Mouse (Mus musculus): ENCODE data around the gene Slc22a26.
"Not testable (repeated sequence)": the region's sequence is repeated elsewhere in the genome, so short reads cannot be mapped to it uniquely, and the experiment has no call there.

The Slc22a26 gene

DNA sequence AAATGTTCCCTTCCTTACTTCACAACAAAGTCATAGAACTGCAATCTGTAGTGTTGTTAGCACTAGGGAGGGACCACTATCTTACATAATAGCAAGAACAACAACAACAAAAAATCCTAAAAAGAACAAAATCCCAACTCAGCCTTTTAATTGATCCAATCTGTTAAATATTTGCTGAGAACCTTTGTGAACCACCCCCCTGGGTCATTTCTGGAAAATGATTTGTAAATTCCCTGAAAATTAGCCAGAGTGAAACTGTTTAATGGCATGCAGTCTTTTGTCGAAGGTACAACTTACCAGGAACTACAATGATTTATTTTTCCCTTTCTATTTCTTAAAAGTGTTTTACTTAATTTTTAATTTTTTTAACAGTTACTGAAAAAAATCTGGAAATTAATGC, at the start of gene Slc22a26:
TSS of gene Slc22a26 (minus strand) at position 97 of the 400 bp plus-strand sequence.
- DNase-seq (ENCODE audit: low spot score in 2 of 2): no peak

DNA sequence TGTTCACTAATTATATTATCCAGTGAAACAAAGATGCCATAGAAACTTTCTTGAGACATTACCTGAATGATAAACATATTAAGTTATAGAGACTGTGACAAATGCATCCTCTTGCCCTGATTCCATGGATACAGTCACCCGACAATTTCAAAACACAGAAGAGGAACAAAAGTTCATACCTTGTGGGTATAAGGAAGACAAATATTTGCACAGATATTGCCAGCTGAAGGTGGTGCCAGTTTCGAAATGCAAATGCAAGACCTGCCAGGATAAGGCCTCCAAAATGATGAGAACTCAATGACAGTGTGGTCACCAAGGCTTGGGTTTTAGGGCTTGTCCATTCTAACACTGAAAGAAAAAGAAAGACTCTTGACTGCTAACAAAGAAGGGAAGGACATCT, 27.4 kb upstream of the Slc22a26 start:
- DNase-seq (ENCODE audit: low spot score in 2 of 2): no peak

DNA sequence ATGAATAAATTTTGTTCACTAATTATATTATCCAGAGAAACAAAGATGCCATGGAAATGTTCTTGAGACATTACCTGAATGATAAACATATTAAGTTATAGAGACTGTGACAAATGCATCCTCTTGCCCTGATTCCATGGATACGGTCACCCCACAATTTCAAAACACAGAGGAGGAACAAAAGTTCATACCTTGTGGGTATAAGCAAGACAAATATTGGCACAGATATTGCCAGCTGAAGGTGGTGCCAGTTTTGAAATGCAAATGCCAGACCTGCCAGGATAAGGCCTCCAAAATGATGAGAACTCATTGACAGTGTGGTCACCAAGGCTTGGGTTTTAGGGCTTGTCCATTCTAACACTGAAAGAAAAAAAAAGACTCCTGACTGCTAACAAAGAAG, 11.9 kb downstream of the Slc22a26 start:
- no peak for DNase-seq (ENCODE audit: low spot score in 2 of 2)

DNA sequence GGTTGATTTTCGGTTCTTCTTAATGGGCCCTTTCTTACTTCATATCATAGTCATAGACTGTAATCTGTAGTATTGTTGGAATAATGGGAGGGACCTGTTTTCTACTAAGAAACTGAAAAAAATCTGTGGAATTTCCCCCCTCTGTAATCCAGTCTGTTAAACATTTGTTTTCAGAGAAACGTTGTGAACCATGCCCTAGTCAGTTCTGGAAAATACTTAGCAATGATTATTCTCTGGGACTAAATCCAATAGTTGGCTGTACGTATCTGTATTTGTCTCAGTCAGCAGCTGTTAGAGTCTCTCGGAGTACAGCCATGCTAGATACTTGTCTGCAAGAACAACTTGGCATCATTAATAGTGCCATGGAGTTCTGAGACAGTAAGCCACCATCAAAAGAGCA, 27.2 kb downstream of the Slc22a26 start:
- DNase-seq (ENCODE audit: low spot score in 2 of 2): no peak

DNA sequence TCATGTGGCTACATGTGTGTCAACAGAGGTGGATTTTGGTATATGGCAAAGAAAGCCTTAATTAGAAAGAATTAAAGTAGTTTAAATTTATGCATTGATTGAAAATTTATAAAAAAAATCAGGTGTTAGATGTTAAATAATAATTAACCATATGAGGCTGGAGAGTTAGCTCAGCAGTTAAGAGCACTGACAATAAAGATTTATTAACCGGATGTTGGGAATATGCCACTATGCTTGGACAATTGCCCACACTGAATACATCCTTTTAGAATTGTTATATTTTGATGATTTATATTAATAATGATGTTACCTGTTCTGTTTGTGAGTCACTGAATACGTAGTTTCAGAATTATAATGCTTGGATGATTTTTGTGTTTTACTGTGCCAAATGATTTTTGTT, 36.3 kb downstream of the Slc22a26 start:
- no peak for DNase-seq (ENCODE audit: low spot score in 2 of 2)

DNA sequence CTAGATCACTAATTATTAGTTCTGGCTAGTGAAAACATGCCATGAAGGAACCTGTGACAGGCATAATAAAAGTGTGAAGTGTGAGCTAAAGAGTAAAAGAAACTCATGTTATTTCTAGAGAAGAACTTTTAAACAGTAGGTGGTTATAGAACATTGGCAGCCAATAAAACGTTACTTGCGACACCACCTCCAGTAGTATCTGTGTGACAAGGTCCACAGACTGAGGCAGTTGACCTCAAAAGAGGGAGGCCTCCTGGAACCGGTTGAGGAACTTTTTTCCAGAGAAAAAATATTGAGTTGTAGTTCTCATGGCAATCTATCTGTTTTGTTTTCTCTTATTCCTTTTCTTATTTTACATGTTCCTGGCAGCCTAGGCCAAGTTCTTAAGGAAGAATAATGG, 36.9 kb downstream of the Slc22a26 start:
- DNase-seq (ENCODE audit: low spot score in 2 of 2): no peak

DNA sequence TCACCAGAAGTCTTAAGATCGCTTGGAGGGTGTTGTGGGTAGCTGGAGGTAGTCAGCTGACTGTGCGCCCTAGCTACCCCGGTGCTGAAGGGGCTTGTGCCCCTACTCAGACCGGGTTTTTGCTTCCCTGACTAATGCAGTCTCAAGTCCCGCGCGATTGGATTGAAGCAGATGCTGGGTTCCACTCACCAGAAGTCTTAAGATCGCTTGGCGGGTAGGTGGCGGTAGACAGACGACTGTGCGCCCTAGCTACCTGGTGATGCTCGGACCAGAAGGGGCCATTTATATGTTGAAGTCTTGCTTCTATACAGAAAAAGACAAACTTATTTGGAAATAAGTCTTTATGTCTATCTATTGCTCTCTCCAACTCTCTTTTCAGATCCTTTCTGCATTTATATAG, 49.1 kb downstream of the Slc22a26 start:
- not testable (repeated sequence) for DNase-seq (ENCODE audit: low spot score in 2 of 2)
